Mouse (Mus musculus): ENCODE results near the gene Gm45837. TPM values are rescaled to one million over a fixed set of nuclear protein-coding genes. Genes with fewer than 3 reads are reported as not detected.
A peak's percentile ranks its signal among the peaks of the same experiment; 100 is the strongest.

Gm45837 gene
- 10 to 100 TPM in 1 of 2 experiments, not detected in 1; 33.3 TPM for polyA plus RNA-seq (2017; shearing (Covaris generic))

DNA sequence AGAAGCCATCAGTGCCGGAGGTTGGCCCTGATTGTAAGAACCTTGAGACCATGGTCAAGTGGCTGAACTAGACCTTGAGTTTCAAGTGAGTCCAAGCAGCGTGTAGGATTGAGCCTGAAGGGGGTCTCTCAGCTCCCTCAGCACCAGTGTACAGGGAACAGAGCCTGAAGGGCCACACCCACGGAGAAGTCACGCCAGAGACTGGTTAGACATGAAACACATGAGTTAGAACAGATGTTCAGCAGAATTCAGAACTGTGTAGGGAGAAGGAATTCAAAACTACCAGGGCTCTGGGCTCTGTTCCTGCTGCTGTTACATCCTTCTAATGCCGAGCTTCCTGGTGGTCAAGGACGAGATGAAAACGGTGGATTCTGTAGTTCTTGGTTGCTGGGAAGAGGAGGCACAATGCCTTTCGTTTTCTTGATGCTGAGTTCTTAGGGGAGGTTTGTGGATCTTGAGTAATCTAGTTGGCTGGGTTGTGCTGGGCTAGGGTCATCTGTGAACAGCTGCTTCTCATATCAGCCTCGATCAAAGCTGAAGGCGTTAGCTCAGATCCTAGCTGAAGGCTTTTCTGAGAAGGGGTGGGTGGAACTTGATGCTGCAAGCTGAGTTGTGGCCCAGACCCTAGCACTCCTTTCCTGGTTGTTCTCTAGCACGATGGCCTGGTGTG lies at the start of gene Gm45837:
Gene Gm45837, plus strand, starts transcription at position 620 of the 670 bp plus-strand sequence.
- ATAC-seq: no peak

DNA sequence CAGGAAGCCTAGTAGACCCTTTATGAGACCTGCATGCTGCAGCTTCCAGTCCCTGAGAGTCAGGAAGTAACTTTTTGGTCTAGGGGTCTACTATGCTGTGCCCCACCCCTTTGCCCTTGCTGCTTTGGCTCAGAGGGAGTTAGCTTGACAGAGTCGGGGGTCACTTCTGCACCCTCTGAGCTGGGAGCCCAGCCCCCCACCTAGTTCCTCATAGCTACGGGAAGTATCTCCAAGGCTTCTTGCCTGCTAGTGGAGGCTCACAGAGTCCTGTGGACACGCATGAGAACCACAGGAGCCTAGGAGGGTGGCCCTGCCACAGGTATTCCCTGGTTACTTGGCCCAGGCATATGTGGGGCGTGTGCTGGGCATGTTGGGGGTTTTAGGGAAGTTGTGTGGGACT lies 49.7 kb upstream of the Gm45837 start:
- ATAC-seq: no peak

DNA sequence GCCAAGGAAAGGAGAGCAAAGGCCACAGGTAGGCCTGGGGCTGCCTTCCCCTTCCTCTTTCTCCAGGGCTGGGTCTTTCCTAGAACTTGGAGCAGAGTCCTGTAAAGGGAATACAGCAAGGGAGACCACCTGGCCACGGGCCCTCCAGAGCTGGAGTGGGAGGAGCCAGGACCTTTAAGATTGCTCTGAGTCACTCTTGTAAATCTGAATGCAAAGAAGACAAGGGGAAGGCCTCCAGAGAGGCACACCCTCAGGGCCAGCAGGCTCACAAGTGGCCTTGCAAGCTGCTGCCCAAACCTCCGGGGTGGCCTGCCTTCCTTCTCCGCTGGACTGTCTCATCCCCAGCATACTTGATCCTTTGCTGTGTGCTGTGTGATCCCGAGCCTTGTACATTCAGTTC lies 48.9 kb upstream of the Gm45837 start:
- ATAC-seq: no peak

DNA sequence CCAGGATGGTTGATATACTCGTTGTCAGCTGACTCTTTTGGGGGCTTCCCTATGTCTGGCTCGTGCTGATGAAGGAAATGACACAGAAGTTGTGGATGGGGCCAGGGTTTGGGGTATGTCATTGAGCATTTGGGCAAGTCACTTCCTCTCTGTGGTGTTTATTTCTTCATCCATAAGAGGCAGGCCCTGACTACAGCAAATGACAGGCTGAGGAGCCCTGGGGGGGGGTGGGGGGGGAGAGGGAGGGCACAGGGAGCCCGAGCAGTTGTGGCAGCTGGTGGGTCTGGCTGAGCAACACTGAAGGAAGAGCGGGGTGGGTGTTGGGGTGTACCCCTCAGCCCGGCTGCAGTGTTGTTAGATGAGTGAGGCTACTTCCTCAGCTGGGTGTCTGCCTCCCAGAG lies 47.9 kb upstream of the Gm45837 start:
- ATAC-seq: no peak

DNA sequence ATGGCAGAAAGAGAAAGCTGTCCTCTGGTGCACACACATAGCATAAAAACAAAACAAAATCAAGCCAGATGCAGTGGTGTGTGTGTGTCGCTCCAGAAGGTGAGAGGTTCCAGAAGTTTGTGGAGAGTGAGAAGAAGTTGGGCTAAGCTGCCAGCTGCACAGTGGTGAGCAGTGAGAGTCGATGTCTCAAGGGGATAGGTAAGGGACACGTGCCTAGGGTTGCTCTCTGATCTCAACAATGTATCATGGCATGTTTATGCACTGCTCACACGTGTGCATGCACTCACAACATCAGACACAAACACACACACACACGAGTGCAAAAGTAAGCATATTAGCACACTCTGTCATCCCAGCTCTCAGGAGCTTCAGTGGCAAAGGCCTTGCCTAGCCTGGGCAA lies 46.8 kb upstream of the Gm45837 start:
- ATAC-seq: no peak

DNA sequence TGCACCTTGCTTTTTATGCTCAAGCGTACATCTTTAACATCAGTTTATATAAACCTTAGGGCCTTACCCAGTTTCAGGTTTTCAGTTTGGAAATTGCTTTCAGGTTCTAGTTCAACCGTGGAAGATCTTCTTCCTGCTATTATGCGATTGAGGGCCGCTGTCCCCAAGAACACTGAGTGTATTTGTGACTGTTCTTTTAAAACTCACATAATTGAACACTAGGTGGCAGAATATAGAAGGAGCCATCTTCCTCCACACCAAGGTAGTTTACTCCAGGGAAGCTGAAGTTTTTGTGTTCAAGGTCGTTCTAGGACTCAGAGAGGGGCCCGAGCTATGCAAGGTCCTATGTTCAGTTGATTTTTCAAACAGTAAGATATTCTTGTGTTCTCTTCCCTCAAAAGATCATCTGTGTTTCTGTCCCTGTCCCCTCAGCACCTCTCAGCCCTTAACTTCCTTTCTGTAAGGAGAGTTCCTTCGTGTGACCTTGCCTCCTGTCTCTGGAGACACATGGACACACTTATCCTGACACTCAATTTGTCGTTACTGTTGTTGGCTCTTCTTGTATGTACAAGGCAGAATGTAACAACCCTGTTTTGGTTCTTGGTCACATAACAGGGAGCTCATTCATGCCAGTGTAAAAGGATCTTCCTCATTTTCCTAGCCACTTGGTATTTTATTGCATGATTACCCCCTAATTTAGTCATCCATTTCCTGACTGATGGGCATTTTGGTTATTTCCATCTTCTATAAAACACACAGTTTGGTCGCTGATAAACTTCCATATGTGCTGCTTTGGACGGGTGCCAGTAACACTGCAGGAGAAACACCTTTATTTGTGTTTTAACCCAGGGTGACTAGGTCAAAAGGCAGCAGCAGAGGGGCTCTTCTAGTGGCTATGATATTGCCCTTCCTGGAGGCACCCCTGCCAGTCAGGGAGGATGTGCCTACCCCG lies 42.5 kb upstream of the Gm45837 start:
- ATAC-seq: no peak

DNA sequence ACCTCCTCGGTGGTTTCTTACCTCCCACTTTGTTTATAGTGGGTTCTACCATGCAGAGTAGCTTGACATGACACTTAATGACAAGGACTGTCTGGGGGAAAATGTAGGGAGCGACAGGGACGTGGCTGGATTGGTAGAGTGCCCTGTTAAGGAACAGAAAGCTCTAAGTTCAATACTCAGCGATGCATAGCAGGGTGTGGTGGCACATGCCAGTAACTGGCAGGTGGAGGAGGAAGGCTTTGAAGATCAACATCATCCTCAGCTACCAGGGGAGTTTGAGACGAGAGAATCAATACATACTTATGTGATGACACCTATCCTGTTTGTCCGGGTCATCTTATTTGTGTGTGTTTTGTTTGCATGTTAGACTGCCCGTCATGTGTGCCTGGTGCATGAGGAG lies 41.0 kb upstream of the Gm45837 start:
- ATAC-seq: no peak

DNA sequence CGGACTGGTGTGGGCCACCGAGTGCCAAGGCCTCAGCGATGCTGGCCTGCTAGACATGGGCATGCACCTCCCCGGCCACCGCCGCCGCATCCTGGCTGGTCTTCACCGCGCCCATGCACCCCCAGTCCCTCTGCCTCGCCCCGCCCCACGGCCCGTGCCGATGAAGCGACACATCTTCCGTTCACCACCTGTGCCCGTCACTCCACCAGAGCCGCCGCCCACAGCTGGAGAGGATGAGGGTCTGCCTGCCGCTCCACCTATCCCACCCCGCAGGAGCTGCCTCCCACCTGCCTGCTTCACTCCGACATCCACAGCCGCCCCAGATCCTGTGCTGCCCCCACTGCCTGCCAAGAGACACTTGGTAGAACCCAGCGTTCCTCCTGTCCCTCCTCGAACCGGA lies 37.6 kb upstream of the Gm45837 start:
- no peak for ATAC-seq

DNA sequence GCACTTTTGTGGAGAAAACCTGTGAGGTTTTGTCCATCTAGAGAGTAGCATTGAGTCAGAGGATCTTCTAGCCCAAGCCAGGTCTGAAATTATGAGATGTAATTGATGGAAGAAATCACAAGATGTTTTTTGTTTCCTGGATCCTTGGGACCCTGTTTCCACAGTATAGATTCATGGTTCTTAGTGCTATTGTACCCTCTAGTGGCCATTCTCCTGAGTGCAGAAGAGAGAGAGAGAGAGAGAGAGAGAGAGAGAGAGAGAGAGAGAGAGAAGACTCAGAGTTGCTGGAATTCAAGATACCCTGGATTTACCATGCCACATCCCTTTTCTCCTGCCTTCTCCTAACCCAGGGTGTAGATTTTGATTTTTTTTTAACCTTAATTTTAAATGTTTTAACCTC lies 36.5 kb upstream of the Gm45837 start:
- peak; percentile 22 for ATAC-seq

DNA sequence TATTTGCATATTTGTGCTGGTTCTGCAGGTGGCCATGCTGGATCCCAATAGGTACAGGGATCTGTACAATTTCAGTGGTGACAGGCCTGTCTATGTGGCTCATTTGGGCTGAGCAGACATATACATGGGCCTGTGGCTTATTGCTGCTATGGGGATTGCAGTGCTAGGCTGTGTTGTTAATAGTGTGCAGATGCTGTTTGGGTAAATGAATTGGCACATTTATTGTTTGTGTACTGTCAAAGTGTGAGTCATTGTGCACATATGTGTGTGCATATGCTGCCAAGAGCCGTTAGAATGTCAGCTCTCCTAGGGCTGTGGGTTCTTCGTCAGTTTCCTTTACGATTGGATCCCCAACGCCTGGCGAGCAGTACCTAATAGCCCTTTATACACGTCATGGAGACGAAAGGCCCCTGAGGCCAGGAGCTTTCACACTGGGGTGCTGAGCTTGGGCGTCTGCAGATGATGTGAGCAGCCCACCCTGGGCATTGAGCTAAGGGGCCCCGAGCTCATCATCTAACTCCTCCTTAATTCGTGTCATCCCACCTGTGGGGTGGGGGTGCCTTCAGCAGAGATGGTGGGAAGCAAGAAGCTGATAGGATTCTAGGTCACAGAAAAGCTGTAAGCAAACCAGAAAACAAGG lies 33.9 kb upstream of the Gm45837 start:
- no peak for ATAC-seq

DNA sequence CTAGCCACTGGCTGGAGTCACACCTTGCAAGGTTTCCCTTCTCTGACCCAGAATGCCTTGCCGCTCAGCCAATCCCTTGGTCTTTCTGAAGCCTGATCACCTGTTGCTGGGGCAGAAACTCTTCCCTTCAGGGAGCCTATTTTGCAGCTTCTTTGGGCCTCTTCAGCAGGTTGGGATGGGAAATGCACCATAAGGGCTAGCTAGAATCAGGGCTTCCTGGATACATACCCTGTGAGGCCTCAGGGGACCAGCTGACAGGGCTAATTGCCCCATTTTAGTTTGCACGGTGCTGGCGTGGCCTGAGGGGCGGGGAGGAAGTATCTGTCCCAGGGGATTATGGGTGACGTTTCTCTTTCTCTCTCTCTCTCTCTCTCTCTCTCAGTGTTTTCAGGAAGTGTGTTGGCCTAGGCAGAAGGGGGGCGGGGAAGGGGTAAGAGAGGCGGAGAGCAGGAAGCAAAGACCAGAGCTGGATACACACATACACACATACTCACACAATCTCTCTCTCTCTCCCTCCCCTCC lies 32.9 kb upstream of the Gm45837 start:
- ATAC-seq: peak; percentile 91

DNA sequence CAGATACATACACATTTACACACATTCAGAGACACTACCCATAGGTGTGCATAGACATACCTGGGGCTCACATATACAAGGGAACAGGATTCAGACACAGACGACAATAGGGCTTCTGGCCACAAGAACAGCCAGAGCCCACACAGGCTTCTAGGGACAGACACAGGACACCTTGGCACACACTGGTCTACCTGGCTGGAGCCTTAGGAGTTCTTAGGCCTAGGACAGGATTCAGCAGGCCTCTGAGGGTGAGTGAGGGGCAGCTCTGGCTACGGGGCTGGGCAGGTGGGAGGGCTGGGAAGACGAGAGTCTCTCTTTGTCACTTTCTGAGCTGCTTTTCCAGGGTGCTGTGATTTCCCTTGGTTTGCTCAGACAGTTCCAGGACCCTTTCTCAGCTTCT lies 32.4 kb upstream of the Gm45837 start:
- no peak for ATAC-seq

DNA sequence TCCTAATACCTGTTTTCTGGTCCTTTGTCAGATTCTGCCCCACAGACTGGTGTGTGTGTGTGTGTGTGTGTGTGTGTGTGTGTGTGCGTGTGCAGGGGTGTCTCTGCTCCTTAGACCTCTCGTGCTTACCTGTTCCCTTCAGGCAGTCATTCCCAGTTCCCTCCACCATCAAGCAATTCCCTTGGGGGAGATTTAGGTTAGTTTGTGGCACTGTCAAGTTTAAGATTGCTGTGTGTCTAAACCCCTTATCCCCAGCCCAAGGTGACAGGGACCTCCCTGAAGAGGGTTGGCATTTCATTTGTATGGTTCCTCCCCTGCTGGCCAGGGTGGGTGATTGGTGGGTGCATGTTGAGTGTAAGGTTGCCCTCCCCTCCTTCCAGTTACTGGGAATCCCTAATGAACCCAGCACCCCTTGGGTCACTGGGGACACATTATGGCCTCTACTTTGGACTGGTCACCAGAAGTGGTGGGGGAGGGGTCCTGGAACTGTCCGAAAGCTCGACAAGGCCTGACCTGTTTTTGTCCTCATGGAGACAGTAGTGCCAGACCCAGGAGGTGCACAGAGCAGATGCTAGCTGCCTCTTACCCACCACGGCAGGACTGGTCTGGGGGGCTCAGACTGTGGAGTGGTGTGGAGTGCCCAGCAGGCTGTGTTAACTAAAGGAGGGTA lies 31.8 kb upstream of the Gm45837 start:
- ATAC-seq: no peak

DNA sequence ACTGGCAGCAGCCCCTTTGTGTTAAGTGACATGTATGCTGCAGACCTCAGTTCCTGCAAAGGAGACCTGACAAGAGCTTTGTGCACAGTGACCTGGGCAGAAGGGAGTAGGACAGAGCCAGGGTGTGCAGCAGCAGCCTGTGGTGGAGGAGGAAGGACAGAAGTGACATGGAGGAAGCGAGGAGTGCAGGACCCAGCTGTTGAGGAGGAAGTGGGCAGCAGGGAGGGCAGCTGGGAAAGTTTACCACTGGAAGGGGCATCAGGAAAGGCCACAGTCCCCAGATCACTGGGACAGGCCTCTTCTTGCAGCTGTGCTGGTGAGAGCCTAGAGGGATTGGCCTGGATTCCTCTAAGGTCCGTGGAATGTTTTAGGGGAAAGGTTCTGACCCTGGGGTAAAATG lies 31.0 kb upstream of the Gm45837 start:
- no peak for ATAC-seq

DNA sequence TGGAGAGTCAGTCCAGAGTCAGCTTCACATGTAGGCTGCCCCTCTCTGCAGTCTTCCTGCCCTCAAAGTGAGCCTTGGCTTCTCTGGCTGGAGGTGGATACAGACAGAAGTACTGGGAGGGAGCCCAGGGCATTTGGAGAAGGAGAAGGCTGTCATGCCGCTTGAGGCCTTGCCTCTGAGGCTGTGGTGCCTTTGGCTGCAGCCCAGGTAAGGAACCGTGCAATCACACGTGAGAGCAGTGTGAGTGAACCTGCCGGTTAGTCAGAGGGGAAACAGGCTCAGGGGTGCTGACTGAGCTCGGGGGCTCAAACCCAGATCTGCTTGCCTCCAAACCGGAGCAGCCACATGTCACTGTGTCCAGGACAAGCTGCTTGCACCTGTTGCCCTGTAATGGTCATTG lies 29.2 kb upstream of the Gm45837 start:
- no peak for ATAC-seq

DNA sequence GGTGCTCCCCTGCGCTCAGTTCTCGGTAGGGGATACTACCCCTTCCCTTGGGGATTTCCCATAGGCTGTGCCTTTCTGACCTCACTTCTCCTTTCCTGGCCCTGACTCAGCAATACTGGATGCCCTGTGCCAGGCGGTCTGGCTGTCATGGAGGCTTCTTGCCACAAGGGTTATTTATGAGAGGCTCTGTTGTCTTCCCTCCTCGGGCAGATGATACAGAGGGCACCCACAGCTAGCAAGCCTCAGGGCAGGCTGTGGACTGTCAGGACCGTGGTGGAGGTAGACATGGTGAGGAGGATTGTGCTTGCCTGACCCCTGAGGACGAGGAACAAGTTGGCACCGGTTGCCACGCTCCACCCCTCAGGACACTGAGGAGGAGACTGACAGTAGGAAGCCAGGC lies 28.3 kb upstream of the Gm45837 start:
- no peak for ATAC-seq

DNA sequence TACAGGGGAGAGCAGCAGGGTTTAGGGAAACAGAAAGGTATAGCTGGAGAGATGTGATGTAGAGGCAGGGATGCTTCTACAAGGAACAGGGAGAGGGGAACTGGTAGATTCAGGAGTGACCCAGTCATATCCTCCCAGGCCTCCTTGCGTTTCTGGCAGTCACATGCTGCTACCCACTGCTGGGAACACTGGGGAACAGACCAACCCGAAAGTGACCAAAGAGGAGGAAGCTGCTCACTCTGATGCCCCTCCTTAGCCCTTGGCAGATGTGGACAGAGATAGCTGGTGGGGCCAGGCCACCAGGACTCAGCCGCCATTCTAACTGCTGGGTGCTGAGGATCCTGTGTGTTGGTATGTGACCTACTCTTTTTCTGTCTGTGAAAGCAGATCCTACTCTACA lies 26.9 kb upstream of the Gm45837 start:
- no peak for ATAC-seq

DNA sequence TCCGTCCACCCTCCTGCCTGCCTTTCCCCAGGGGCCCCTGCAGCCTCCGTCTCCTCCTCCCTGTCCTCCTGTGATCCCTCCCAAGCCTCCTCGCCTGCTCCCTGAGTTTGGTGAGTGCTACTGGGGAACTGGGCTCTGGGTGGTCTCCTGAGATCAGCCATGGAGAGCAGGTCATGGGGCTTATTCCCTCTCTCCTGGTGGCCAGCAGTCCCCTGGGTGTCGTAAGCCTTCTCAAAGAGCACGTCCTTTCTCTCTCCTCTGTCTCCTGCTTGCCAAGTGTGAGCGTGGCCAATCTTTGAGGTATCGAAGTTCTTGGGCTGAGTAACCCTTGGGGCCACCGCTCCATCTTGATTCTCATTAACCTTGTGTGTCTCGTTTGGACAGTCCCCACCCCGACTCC lies 25.8 kb upstream of the Gm45837 start:
- no peak for ATAC-seq

DNA sequence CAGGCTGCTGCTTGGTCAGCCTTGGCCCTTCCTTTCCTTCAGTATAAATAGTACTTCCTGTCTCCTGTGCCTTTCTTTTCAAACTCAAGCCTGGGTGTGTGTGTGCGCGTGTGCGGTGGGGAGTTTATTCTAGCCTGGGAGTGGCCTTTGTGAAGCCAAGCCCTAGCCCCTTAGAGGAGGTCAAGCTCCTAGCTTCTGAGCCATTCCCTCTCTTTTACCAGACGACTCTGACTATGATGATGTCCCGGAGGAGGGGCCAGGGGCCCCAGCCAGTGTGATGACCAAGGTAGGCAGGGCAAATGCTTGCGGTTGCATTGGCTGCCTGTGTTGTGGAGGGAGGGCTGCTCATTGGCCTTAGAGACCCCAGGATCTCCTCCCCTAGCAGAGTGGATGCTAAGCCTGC lies 25.4 kb upstream of the Gm45837 start:
- no peak for ATAC-seq

DNA sequence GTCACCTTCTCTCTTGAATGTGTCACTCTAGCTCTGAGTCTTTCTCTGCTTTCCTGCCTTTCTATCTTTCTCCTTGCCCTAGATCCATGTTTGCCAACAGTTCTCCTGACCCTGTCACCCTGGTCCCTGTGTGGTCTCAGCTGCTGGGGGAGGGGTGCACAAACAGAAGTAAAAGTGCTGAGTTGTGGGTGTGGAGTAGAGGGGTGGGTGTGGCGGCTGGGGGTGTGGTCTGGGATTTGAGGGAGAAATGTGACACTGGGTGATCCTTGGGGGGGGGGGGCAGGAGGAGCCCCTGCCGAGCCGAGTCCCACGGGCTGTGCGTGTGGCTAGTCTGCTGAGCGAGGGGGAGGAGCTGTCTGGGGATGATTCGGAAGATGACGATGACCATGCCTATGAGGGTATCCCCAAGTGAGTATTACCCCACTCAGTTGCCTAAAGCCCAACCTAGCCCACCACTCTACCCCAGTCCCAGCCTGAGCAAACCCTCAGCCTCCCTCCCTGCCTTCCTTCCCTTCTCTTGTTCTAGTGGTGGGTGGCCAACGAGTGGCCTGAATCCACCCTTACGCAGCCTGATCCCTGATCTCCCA lies 24.7 kb upstream of the Gm45837 start:
- ATAC-seq: no peak

DNA sequence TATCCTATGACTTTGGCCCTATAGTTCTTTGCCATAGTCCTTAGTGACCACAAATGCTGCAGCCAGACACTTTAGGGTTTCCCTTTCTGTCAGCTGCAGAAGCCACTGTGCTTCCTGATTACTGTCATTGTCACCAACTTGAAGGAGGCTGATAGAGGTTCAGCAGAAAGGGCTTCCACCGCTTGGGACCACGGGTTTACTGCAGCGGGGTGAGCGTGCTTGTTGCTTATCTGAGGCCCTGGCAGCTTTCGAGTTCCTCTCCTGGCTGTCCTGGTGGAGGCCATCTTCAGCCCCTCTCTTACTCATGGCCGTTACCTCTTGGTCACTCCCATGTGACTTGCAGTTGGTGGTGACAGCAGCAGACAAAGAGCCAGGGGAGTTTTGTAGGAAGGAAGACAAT lies 21.4 kb upstream of the Gm45837 start:
- ATAC-seq: no peak

DNA sequence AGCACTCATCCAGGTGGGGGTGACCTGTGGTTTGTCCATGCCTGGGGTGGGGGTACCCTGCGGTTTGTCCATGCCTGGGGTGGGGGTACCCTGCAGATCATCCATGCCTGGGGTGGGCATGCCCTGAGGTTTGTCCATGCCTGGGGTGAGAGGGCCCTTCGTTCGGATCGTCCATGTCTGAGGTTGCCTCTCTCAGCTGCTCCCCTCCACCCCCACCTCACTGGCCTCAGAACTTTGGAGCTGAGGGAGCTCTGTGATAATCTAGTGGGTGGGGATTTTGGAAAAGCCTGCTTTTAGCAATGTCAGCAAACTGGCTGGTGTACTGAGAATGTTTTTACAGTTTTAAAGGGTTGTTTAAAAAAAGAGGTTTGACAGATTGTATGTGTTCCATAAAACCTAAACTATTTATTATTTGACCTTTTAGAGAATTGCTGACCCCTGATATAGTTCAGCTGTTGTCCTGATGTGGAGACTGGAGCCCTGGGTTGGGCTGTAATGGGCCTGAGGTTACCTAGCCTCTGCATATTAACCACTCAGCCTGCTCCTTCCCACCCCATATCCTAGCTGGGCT lies 18.7 kb upstream of the Gm45837 start:
- no peak for ATAC-seq

Data from CD4-positive, CD25-positive, alpha-beta regulatory T cell, adult 4 months (primary cell).